Mouse (Mus musculus): ENCODE measurements around the gene Ppat.
"Not testable (repeated sequence)": the region's sequence is repeated elsewhere in the genome, so short reads cannot be mapped to it uniquely, and the experiment has no call there.

Gene Ppat

DNA sequence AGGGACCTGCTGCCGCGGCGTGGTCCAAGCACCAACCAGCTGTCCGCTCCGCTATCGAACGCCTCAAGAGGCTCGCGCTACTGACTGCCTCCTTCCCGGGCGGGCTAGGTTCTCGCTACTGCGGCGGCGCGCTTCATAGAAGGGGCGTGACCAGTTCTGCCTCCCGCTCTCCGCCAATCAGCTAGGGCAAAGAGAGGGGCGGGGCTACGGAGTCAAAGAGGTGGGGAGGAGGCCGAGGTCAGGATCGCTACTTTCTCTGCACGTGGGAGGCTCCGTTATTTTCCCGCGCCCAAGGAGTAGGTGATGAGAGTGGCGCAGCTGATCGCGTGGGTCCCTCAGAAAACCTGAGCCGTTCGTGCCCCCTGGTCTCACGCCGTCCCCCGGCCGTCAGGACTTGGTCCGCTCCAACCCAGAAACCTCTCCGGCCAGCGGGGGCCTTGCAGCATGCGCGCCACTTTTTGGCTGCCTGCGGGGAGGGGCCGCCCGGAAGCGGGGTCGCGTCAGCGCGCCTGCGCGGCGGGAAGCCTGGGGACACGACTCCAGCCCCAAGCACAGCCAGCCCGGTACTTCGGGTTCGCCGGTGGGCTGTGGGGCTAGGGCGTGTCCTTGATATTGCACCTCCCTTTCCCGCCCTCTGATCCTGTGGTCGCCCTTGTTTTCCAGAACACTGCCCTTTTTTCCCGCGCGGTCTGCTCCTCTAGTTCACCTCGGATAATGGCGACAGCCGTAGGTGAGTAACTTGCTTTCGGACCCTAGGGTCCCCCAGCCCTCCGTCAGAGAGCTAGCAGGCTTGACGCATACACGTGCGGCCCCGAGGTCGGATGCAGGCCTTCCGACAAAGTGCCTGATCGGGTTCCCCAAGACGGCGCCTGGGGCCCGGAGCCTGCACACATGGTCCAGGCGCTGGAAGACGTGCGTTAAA is at the start of gene Ppat, which contains the start of gene Paics:
Gene Ppat (minus strand): TSS at position 473 of the 922 bp plus-strand sequence.
Gene Paics (plus strand): TSS at position 202 of the 922 bp plus-strand sequence.
- peak; percentile 97 for DNase-seq (ENCODE audit: low read depth, low spot score)

DNA sequence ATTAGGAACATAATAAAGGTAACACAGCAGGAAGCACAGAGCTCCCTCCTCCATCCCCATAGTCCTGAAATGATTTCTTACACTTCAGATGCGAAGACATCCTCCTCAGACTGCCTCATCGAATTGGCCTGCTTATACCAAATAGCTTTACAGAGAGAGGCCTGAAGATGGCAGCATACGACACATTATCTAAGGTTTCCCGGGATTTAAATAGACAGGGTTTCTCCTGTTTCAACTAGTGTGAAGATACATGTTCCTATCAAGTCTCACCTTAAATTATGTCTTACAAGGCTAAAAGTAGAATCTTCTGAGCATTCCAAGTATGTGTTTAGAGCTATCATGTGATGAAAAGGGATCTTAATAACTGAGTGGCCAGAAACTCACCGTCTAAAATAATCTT is 47.0 kb upstream of the Ppat start:
- no peak for DNase-seq (ENCODE audit: low read depth, low spot score)

DNA sequence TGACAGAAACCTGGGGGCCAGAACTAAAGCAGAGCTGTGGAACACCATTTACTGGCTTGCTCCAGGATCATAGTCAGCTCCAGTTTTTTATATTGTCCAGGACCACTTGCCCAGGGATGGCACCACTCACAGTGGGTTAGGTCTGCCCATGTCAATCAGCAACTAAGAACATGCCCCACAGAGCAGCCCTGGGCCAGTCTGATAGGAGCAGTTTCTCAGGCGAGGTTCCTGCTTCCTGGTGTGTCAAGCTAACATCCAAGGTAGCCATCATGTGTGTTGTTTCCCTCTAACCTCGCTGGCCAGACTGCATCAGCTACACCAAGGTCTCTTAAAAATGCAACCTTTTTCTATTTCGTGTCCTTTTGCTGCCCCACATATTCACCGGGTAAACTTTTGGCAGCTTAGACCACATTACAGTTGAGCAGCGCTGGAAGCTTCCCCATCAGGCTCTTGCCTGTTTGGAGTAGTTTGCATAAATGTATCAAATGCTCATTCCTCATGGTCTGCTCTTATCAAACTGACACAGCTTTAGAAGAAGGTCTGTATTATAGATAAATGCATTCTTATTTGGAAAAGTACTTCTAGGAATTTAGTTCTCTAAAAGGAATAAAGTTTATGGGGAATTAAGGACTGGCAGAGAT is 41.9 kb upstream of the Ppat start:
- peak; percentile 42 for DNase-seq (ENCODE audit: low read depth, low spot score)

DNA sequence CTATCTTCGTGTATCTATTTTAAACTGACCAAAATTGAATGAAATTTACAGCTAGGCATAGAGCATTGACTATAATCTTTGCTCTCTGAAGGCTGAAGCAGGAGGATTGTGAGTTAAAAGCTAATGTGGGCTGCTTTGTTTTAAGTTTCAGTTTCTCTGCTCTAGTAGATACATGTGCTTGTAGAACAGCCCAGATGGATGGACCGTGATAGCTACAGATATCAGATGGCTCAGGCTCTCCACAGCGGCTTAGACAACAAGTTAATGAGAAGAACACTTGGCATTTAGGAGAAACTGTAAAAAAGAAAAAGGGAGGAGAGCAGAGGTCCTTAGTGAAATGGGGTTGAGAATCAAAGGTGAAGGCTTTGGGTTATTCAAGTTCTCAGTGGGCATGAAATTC is 39.4 kb upstream of the Ppat start:
- no peak for DNase-seq (ENCODE audit: low read depth, low spot score)

DNA sequence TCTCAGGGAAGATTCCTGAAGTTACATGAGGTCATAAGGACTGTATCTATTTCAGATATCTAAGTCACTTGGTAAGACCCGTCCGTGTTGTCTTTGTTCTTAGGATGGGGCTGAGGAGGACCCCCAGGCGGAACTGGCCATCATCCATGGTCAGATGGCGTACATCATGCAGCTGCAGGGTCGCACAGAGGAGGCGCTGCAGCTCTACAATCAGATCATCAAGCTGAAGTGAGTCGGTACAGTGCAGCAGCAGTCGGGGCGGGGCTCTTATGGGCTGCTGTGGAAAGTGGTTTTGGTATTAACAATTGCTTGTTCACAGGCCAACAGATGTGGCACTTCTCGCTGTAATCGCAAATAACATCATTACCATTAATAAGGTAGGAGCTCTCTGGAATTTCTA is 32.6 kb upstream of the Ppat start:
- DNase-seq (ENCODE audit: low read depth, low spot score), result no peak

DNA sequence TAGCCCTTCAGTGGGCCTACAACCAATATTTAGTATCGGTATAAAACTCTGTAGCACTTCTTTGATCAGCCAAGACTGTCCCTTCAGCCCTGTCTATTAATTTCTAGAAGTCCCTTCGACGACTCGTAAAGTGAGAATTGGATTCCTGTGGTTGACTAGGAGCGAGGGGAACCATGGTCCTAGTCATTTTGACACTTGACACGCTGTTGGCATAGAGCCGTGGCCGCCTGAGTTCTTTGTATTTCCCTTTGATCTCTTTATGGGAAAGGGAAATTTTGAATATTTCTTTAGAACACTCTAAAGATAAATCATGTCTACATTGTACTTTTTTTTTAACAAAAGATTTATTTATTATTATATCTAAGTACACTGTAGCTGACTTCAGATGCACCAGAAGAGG is 24.4 kb upstream of the Ppat start:
- no peak for DNase-seq (ENCODE audit: low read depth, low spot score)

DNA sequence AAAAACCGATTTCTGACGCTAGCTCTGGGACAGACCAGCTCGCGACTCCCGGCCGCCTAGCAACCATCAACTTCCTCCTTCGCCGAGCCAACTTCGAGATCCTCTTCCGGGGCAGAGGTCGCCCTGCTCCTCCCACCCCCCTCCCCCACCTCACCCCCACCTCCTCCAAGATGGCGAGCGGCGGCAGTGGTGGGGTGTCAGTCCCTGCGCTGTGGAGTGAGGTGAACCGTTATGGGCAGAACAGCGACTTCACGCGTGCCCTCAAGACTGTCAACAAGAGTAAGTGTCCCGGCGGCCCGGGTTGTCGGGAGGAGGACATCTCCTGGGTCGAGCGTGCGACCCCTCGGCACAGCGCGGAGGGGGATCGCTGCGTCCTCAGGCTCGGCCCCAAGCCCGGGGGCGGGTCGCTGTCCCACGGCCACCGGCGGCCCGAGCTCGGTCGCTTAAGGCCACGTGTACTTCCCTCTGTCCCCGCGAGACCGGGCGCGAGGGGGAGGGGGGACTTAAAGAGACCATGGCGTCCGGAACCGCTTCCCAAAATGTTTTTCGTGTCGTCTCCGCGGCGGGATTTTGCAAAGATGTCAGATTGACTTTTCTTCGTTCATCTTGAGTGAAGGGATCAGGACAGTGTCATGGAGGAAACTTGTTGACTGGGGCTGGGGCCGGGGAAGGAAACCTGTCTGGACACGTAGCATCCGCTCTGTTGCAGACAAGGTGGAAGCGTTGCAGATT is 23.3 kb upstream of the Ppat start, which contains the start of gene Srp72:
Gene Srp72 (plus strand): TSS at position 130 of the 732 bp plus-strand sequence.
- peak; percentile 65 for DNase-seq (ENCODE audit: low read depth, low spot score)

DNA sequence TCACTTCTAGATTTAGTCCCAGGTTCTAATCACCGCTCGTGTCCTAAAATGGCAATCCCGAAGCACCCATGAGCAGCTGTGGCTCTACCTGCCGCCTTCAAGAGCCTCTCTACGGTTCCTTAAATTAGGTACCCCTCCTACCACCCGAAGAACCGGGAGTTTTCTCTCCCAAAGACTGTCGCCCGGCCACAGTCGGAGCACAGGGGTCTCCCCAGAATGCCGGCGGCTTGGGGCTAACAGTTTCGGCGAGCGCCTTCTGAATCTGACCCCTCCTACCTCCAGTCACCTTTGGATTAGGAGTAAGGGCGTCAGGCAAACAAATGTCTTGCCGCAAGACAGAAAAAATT is 22.8 kb upstream of the Ppat start:
- no peak for DNase-seq (ENCODE audit: low read depth, low spot score)

DNA sequence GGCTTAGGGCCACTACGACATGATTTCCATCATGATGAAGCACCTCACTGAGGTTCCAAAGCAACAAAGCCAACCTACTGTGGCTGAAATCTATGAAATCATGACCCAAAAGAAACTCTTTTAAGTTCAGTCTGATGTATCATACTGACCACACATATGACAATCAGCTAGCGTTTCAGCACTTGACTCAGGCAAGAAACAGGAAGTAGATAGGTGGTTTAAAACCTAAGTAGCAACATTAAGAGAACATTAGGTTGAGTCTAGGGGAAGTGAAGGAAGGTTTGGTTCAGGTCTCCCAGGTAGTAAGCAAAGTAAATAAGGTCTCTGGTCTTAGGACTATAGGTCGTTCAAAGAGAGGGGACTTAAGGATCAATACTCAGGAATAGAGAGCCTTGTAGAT is 22.1 kb upstream of the Ppat start:
- DNase-seq (ENCODE audit: low read depth, low spot score), result no peak

DNA sequence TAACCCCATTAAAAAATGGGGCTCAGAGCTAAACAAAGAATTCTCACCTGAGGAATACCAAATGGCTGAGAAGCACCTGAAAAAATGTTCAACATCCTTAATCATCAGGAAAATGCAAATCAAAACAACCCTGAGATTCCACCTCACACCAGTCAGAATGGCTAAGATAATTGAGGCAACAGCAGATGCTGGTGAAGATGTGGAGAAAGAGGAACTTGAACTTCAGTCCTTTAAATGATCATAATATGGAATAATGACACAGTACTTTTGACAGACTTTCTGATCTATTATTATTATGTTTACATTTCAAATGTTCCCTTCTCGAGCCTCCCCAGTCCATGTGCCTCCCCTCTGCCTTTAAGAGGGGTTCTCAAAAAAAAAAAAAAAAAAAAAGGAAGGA is 19.7 kb upstream of the Ppat start:
- DNase-seq (ENCODE audit: low read depth, low spot score), result not testable (repeated sequence)

DNA sequence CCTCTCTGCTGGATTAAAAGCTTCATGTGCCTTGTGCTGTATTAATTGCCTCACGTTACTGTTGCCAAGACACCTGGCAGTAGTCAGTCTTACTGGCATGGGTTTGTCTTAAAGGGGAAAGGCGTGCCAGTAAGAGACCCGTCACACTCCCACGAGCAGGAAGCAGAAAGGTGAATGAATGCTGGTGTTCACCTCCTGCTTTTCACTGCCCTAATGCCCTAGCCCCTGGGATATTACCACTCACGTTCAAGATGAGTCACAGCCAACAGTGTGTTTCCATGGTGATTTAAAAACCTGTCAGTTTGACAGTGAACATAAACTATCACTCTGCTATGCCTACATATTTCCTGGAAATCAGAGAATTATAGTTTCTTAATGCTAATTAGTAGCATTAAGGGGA is 17.9 kb upstream of the Ppat start:
- DNase-seq (ENCODE audit: low read depth, low spot score), result no peak

DNA sequence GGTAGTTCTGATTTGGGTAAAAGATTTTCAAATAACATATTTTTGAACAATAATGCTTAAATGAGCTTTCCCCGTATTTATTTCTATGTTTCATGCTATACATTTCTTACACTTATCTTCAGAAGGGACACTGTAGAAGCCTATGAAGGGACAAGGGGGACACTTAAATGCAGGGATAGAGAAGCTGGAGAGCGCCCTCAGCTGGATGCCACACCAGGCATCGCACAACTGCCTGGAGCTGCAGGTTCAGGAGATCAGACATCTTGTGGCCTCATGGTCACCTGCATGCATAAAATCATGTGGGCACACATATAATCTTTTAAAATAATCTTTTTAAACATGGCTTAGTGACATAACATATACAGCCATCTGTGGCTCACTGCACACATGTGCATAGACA is 13.3 kb upstream of the Ppat start:
- DNase-seq (ENCODE audit: low read depth, low spot score), result no peak

DNA sequence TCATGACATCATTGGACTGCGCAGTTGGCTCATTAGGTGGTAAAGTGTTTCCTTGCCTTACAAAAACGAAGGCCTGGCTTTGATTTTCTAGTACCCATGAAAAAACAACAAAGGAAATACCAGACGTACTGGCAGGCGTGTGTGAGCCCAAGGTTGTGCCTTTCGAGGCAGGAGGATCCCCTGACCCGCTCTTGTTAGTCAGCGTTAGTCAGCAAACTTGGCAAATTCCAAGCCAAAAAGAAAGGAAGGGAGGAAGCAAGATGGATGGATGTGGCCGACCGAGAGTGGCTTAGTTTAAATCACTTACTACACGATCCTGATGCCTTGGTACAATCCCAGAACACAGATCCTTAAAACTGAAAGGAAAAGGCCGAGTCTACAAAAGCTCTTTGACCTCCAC is 11.2 kb upstream of the Ppat start:
- DNase-seq (ENCODE audit: low read depth, low spot score), result no peak

DNA sequence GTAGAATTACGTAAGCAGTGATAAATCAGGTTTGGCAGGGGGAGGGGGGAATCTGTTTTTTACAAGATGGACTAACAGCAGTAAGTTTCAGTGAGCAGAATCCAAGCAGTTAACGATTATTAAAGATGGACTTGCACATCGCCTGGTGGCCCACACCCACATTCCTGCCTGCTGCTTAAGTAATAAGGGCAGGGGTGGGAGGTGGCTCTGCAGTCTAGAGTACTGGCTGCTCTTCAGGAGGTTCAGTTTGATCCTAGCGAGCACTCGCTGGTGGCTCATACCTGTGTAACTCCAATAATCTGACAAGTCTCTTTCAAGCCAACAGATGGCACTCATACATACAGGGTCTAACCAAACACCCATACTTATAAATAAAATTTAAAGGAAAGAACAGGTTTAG is 8.2 kb upstream of the Ppat start:
- DNase-seq (ENCODE audit: low read depth, low spot score), result no peak

DNA sequence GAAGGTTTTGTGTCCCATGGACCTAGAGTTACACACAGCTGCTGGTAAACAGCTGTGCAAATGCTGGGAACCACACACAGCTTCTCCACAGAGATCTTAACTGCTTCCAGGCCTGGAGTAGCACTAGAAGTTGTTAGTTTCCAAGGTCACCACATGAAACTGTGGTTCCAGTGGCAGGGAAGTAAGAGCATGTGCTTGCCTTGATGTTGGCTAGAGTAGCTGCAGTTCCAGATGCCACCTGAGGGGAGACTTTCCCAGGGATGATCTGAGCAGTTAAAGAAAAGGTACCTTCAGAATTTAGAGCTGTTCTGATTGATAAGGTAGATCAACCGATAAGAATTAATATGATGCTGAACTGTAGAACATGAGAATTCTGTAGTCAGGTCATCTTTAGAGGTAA is 6.6 kb upstream of the Ppat start:
- DNase-seq (ENCODE audit: low read depth, low spot score), result no peak

DNA sequence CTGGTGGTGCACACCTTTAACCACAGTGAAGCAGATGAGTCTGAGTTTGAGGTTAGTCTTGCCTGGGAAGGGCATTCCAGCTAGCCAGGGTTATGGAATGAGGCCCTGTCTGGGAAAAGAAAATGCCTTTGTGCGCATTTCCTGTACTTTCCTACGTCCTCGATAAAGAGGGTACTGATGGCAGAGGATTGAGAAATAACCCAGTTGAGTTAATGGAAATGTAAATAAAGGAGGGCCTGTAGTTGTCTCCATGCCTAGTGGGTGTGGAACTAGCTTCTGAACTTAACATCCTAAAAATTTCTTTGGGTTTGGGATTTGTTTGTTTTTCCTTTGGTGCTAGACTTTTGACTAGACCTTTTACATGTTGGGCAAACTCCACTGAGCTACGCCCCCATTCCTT is 4.1 kb upstream of the Ppat start:
- no peak for DNase-seq (ENCODE audit: low read depth, low spot score)

DNA sequence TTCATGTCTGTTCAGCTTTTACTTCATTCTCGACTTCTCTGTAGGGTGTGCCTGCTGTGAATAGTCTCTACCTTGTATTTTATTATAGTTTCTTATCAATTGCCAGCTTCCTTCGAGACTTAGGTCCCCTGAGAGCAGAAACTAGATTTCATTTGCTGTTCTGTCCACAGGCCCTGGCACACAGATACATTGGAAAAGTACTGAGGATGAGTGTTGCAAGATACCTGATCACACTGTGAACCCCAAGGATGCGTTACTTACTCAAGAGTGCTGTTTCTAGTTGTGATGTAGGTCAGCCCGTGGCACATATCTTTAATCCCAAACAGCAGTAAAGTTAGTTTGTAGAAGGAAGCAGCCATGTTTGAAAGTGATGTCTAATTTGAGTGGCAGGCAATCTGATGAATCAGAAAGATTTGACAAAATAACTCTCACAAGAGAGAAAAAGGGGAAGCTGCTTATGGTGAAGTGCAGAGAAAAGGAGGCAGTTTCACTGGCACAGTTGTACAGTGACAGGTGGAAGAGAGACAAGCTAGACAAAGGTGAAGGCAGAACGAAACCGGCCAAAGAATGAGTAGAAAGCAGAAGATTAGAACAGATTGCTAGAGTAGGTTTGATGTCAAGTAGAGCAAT is 3.0 kb upstream of the Ppat start:
- DNase-seq (ENCODE audit: low read depth, low spot score), result no peak

DNA sequence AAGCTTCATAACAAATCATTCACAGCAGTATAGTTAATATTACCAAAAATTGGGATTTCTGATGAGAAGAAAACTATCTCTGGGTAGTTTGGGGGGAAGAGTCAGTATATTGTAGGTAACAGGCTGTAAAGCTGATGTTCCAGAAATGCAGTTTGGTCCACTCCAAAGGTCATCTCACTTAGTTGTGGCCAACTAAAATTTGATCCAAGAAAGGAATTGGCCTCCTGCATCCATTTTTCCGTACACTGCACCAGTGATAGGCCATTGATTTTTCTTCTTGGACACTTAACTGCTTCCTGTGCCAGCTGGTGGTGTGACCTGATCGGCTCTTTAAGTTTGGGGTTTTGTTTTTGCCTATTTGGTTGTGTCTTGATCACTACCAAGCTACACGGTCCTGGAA is 2.4 kb upstream of the Ppat start:
- no peak for DNase-seq (ENCODE audit: low read depth, low spot score)

DNA sequence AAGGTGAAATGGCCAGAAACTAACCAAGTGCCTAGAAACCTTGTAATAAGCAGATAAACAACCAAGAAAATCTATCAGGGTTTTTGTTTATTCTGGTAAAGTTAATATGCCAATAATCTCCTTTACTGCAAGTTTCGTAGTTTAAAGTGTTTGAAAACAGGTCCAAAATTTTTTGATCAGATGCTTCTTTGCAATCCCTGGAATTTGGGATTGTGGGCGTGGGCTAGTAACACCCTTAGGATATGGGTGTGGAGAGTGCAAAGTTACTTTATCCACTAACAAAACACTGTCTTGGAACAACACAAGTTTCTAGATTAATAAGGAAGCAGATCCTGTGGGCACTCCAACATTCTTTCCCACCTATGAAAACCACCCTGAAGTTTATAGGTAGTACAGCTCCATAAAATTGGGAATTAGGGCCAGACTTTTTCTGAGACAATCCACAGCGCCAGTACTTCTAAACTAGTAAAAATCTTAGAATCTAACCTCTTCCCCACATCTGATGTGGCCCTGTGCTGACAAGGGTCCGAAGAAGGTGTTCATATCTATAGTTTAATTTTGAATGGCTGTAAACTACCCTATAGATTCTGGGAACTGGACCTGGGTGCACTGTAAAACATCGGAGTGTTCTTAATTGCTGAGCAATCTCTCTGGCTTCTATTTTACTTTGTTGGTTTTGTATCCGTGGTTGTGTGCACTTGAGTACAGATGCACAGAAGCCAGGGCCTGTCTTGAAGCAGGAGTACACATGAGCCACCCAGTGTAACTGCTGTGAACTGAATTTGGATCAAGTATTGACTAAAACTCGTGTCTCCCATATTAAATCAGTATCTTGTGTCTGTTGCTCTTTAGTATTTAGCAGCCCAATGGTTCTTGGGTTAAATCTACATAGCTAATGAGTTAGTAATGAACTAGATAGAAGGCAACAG is 998 bp upstream of the Ppat start:
- no peak for DNase-seq (ENCODE audit: low read depth, low spot score)

DNA sequence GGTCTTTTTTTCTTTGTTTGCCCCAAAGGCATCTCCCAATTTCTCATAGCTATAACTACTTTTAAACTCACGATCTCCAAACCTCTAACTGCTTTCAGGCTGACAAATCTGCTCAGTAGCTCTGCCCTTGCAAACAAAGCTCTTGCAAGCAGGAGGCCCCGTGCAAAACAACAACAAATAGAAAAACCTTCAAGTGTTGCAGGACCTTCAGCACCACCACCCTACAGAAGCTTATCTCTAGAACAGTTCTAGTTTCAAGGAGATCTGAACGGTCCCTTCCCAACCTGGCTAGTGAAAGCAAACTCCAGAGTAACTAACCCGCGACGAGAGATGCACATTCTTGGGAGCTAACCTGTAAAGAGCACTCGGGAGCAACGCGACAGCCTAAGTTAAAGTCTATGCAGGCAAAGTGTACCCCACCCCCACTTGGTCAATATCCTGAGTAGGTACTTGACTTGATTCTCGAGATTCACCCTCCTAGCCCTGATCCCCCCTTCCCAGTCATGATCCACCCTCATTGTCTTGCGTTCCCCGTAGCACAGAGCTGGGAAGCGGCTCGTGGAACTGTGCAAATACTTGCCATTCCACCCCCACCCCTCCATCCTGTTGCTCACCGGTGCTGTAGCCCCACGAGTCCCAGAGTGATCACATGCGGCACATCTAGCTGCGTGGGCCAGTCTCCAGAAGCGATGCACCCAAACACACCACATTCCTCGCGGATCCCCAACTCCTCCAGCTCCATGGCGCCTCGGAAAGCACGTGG is 854 bp downstream of the Ppat start:
- no peak for DNase-seq (ENCODE audit: low read depth, low spot score)

Measured in c-Kit-negative CD71-positive TER-119-positive erythroid progenitor cells, embryonic 14.5 days (primary cell).